Mouse (Mus musculus): ENCODE data around the gene Spata1. TPM values are rescaled to one million over a fixed set of nuclear protein-coding genes. Genes with fewer than 3 reads are reported as not detected.
A peak's percentile ranks its signal among the peaks of the same experiment; 100 is the strongest.
"Not testable (repeated sequence)": the region's sequence is repeated elsewhere in the genome, so short reads cannot be mapped to it uniquely, and the experiment has no call there.

Spata1 gene
- polyA plus RNA-seq, 1 experiment from 2014 or later = 4.2 TPM

DNA sequence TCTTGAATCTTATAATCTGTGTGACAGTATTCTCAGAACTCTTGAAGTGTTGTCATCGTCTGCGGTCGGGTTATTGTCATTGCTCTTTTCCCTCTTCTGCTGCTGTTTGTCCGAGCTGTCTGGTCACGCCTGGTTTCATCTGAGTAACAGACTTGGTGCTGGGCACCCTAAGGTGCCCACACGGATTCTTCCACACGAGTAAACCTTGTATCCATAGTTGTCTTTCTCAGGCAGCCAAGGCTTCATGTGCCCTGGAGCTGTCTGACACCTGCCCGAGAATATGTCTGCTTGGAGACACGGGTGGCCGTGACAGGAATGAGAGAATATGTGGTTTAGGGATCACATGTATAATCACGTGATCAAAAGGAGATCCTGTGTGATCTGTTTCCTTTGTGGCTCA is 64.0 kb downstream of the Spata1 start:
- DNase-seq (no peak), ATAC-seq (ENCODE audit: insufficient read depth) (no peak)
- no peak overlapping the region for H3K9ac ChIP-seq
- no peak overlapping the region for H3K4me2 ChIP-seq
- peaks cover 59% of the 10 kb centered on the region for H3K36me3 ChIP-seq (ENCODE audit: insufficient read depth)
- H3K4me1 ChIP-seq (ENCODE audit: insufficient read depth) = no peaks in the 10 kb centered on the region
- H3K27ac ChIP-seq (ENCODE audit: low read depth) = no peak overlapping the region
- H3K9me3 ChIP-seq (ENCODE audit: low read depth, low read length) = no peaks in the 10 kb centered on the region
- H3K4me3 ChIP-seq (ENCODE audit: low read depth, low read length) = no peak overlapping the region
- TF ChIP-seq CTCF (IDR thresholded peaks at IDR 0.05; ENCODE audit: low read depth) = no peak
- no peaks in the 10 kb centered on the region for H3K27me3 ChIP-seq (ENCODE audit: insufficient read depth, low read length)
- WGBS = 92% methylated on average over 11 of the region's 11 CpGs

DNA sequence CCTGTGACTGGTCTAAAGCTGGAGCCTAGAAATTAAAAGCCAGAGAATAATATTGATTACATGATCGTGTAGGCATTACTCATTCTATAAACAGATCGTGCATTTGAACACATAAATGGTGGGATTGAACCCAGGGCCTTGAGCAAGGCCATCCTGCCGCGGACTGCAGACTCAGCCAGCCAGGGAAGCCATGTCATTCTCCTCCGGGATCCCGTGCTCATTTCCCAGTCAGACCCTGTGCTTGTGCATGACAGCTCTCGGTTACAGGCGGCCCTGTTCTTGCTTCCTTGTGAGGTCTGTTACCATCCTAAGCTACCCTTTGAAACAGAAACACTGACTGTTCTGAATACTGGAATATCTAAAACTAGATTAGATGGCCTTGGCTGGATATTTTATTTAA is 64.9 kb downstream of the Spata1 start:
- Histone ChIP-seq H3K36me3 (ENCODE audit: insufficient read depth) (peaks cover 58% of the 10 kb centered on the region), H3K4me2 (no peak overlapping the region), H3K4me1 (ENCODE audit: insufficient read depth) (no peaks in the 10 kb centered on the region), H3K4me3 (ENCODE audit: low read depth, low read length) (no peak overlapping the region), H3K27ac (ENCODE audit: low read depth) (no peak overlapping the region), H3K9ac (no peak overlapping the region), H3K9me3 (ENCODE audit: low read depth, low read length) (no peaks in the 10 kb centered on the region), H3K27me3 (ENCODE audit: insufficient read depth, low read length) (no peaks in the 10 kb centered on the region)
- ATAC-seq (ENCODE audit: insufficient read depth) = no peak
- WGBS = 88% methylated on average over 8 of the region's 8 CpGs
- no peak for DNase-seq
- TF ChIP-seq CTCF (IDR thresholded peaks at IDR 0.05; ENCODE audit: low read depth) = no peak

- H3K36me3 ChIP-seq (ENCODE audit: insufficient read depth) = peaks cover 63% of the 10 kb centered on the region
- no peak for ATAC-seq (ENCODE audit: insufficient read depth)
- DNase-seq = no peak
- H3K9ac ChIP-seq = no peak overlapping the region
- no peak overlapping the region for H3K4me3 ChIP-seq (ENCODE audit: low read depth, low read length)
- no peak for TF ChIP-seq CTCF (IDR thresholded peaks at IDR 0.05; ENCODE audit: low read depth)
- no peaks in the 10 kb centered on the region for H3K27me3 ChIP-seq (ENCODE audit: insufficient read depth, low read length)
- H3K9me3 ChIP-seq (ENCODE audit: low read depth, low read length) = no peaks in the 10 kb centered on the region
- no peak overlapping the region for H3K4me2 ChIP-seq
- no peak overlapping the region for H3K27ac ChIP-seq (ENCODE audit: low read depth)
- no peaks in the 10 kb centered on the region for H3K4me1 ChIP-seq (ENCODE audit: insufficient read depth)
- WGBS = 89% methylated on average over 14 of the region's 14 CpGs
These were observed 65.7 kb downstream of the Spata1 start for GRCm38 (mm10) chr3:146433681-146434350.

GRCm38 (mm10) chr3:146433063-146433462 is 66.5 kb downstream of the Spata1 start:
- peaks cover 63% of the 10 kb centered on the region for H3K36me3 ChIP-seq (ENCODE audit: insufficient read depth)
- not testable (repeated sequence) for H3K4me2 ChIP-seq; ATAC-seq (ENCODE audit: insufficient read depth); DNase-seq; H3K4me3 ChIP-seq (ENCODE audit: low read depth, low read length); H3K9me3 ChIP-seq (ENCODE audit: low read depth, low read length); H3K9ac ChIP-seq; H3K27me3 ChIP-seq (ENCODE audit: insufficient read depth, low read length); H3K27ac ChIP-seq (ENCODE audit: low read depth); H3K4me1 ChIP-seq (ENCODE audit: insufficient read depth)
- WGBS = 93% methylated on average over 10 of the region's 11 CpGs

GRCm38 (mm10) chr3:146426489-146426888 is 73.1 kb downstream of the Spata1 start:
- 87% methylated on average over 8 of the region's 8 CpGs for WGBS
- no peak for ATAC-seq (ENCODE audit: insufficient read depth)
- H3K4me2 ChIP-seq = no peak overlapping the region
- 0 out of 2 replicates have a peak, but pooled peaks cover 3% of the 10 kb centered on the region for H3K4me1 ChIP-seq (ENCODE audit: insufficient read depth)
- H3K27me3 ChIP-seq (ENCODE audit: insufficient read depth, low read length) = no peaks in the 10 kb centered on the region
- no peak overlapping the region for H3K27ac ChIP-seq (ENCODE audit: low read depth)
- no peak for DNase-seq
- no peak overlapping the region for H3K9ac ChIP-seq
- TF ChIP-seq CTCF (IDR thresholded peaks at IDR 0.05; ENCODE audit: low read depth) = no peak
- H3K9me3 ChIP-seq (ENCODE audit: low read depth, low read length) = no peaks in the 10 kb centered on the region
- H3K36me3 ChIP-seq (ENCODE audit: insufficient read depth) = peaks cover 68% of the 10 kb centered on the region
- no peak overlapping the region for H3K4me3 ChIP-seq (ENCODE audit: low read depth, low read length)

GRCm38 (mm10) chr3:146425902-146426301 is 73.7 kb downstream of the Spata1 start:
- Histone ChIP-seq H3K4me1 (ENCODE audit: insufficient read depth) (0 out of 2 replicates have a peak, but pooled peaks cover 3% of the 10 kb centered on the region), H3K9ac (no peak overlapping the region), H3K4me2 (no peak overlapping the region), H3K4me3 (ENCODE audit: low read depth, low read length) (no peak overlapping the region), H3K27ac (ENCODE audit: low read depth) (no peak overlapping the region), H3K9me3 (ENCODE audit: low read depth, low read length) (no peaks in the 10 kb centered on the region), H3K36me3 (ENCODE audit: insufficient read depth) (peaks cover 62% of the 10 kb centered on the region), H3K27me3 (ENCODE audit: insufficient read depth, low read length) (no peaks in the 10 kb centered on the region)
- no peak for DNase-seq
- ATAC-seq (ENCODE audit: insufficient read depth) = no peak
- 35% methylated on average over 7 of the region's 7 CpGs for WGBS
- no peak for TF ChIP-seq CTCF (IDR thresholded peaks at IDR 0.05; ENCODE audit: low read depth)

DNA sequence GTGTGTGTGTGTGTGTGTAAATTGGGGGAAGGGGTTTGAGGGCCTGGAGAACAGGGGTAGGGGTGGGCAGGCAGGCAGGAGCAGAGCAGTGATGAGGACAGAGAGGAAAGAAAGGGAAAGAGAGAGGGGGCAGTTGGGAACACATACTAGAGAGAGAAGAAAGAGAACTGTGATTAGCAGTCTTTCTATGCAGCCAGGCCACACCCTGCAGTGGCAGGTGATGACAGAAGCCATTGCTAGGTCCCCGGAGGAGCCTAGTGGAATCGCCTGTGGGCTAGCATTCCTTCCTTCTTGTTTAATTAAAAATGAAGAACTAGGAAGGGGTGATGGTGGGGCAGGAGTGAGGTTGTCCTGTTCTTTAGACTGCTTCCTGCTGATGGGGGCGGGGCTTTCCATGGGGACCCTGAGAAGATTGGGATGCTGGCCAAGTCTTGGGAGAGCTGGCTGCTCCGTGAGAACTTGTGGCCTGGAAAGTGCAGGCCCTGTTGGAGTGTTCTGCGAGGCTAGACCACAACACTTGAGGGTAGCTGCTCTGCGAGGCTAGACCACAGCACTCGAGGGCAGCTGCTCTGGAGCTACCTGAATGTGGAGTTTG is 75.2 kb downstream of the Spata1 start:
- Histone ChIP-seq H3K27me3 (ENCODE audit: insufficient read depth, low read length) (no peaks in the 10 kb centered on the region), H3K4me3 (ENCODE audit: low read depth, low read length) (no peak overlapping the region), H3K4me1 (ENCODE audit: insufficient read depth) (0 out of 2 replicates have a peak, but pooled peaks cover 3% of the 10 kb centered on the region), H3K9me3 (ENCODE audit: low read depth, low read length) (no peaks in the 10 kb centered on the region), H3K27ac (ENCODE audit: low read depth) (no peak overlapping the region), H3K9ac (no peak overlapping the region), H3K36me3 (ENCODE audit: insufficient read depth) (peaks cover 65% of the 10 kb centered on the region), H3K4me2 (no peak overlapping the region)
- 50% methylated on average over 7 of the region's 7 CpGs for WGBS
- no peak for TF ChIP-seq CTCF (IDR thresholded peaks at IDR 0.05; ENCODE audit: low read depth)
- peak; percentile 48; the same call in 1 of the 2 replicates for ATAC-seq (ENCODE audit: insufficient read depth)
- peak; percentile 72 for DNase-seq

All from lung, embryonic 14.5 days (tissue).